Mouse (Mus musculus) liver, adult 2 months (tissue): ENCODE measurements around the gene D3Ertd254e.

ENCODE experiments used
- CTCF ChIP-seq: fragments of 200-500 bp; IDR thresholded peaks from 2 replicates; pipeline ENCODE4 v1.5.1; 2011; ENCODE audit warnings: low read depth, low read length, control low read depth
- POLR2A ChIP-seq: fragments of 200-500 bp; IDR thresholded peaks from 2 replicates; pipeline ENCODE4 v1.6.1; 2011; ENCODE audit warnings: low read length, control low read depth; ENCODE audit not compliant: insufficient read depth; ENCODE audit errors: extremely low read depth

DNA sequence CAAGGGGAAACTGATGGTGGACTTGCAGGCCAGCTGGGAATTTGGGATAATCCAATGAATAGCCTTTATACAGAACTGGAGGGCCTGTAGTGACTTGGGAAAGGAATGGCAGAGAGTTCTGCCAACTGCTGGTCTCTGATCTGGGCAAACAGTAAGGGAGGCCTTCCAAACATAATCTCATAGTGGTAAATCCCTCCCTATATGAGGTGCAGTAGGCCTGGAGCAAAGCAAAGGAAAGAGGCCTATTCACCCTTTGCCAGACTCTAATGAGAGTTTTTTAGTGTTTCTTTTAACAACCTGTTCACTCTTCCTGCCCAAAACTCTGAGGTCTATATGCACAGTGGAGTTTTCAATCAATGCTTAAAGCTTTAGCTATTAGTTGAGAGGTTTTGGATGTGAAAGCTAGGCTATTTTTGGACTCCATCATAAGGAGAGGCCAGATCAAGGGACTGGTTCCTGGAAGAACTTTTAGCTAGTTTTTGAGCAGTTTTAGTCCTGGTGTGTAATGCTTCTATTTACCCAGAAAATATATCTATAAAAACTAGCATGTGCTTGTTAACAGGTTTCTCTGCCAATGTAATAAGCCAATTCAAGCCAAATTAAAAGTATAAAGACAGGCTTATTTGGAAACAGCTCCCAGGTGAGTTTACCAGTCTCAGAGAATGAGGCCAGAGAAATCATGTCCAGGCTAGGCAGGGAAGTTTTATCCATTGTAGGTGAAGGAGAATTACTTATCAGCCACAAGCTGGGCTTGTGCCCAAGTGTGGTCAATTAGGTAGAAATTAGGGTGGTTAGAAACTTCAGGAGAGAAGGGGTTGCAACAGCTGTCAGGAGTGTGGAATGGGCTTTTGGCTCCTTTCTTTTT, 30.9 kb upstream of the D3Ertd254e start:
- TF ChIP-seq CTCF = no peak
- no peak for TF ChIP-seq POLR2A
